Mouse (Mus musculus) lung, postnatal 0 days (tissue): ENCODE measurements around the gene Ankrd6.

Source experiments
- CTCF ChIP-seq: IDR thresholded peaks from 2 replicates; pipeline ENCODE4 v1.5.1; 2016; ENCODE audit warnings: antibody characterized with exemption, mild to moderate bottlenecking
- EP300 ChIP-seq: IDR thresholded peaks from 2 replicates; pipeline ENCODE4 v1.6.1; 2016; ENCODE audit warnings: antibody characterized with exemption, mild to moderate bottlenecking, control low read depth

- TF ChIP-seq CTCF (no peak), EP300 (no peak)
Observed at GRCm38 (mm10) chr4:32905381-32905780, 45.3 kb downstream of the Ankrd6 start.
